Mouse (Mus musculus) cerebellum, adult 18-20 months (tissue): ENCODE measurements around the gene Blnk.
A peak's percentile ranks its signal among the peaks of the same experiment; 100 is the strongest.

ENCODE experiments used
- DNase-seq, 2 experiments: peaks; one replicate each; pipeline ENCODE4 v3.0.0; 2021

Gene Blnk

DNA sequence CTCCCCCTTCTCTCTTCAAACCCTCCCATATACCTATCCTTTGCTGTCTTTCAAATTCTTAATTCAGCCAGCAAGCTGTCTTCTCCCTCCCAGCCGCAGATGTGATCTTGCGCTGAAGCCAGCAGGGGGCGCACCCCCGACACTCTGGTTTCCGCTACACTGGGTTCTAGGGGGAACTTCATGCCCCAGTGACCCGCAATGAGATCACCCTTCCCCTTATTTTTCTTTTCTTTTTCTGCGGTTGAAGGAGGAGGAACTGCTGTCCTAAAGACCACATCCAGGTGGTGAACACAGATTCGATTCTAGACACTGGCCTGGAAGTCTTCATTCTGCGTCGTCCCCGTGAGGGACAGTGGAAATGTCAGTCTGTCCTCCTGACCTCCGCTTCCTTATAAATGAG, 31.3 kb downstream of the Blnk start:
- DNase-seq = peak; percentile 5 to 10

DNA sequence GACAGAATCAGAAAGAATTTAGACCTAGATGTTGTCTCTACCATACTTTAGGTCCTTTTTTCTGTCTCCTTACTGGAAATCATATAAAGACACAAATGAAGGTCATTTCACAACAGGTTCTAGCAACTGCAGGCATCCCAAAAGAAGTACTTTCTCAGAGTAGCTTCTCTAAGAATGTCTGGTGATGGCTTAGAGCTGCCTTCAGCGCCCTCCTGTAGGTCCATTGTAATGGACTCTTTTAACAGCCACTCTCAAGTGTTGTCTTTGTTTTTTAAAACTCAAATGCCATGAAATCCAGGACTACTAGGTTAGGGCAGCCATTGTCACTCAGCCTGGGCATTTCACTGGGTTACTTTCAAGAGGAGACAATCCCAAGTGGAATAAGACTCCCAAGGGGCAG, 35.4 kb downstream of the Blnk start:
- no peak for DNase-seq

DNA sequence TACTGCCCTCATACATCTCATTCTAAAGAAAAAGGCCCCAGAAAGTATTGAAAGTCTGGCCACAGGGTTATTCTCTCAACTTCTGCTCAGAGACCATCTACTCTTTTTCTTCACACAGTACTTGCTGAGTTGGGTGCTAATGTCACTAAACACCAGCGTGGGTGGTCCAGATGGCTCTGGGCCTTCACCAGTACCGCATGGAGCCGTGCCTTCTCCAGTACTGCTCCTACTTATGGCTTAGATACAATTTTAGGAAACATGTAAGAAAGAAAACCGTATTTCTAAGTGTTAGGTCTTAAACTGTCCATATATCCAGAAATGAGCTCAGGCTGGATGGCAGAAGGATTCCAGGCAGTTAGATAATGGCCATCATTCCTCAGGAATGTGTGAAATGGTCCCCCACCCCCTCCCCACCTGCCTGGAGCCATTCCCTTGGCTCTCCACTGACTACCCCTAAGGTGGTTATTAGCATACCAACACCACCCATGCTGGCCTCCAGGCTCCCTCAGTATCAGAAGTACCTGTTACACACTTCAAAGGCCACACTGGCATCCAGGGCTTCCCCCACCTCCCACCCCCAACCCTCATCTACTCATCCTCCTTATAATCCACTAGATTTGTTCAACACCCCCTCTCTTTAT, 47.3 kb downstream of the Blnk start:
- DNase-seq = no peak

DNA sequence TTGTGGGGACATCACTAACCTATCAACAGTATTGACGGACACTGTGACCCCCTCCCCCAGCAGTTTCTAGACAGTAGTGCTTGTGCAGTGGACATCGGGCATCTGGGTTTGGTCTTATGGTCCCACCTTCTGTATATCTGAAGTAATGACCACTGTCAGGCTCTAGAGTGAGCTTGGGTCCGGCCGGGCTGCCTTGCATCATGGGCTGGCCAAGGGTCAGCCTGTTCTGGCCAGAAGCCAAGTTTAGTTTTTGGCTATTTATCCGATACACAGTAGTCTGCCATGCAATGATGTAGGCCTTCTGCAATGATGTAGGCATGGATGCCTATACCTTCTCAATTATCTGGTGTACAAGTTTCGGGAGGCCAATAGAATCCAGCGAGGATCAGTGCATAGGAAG, 50.8 kb downstream of the Blnk start:
- DNase-seq = no peak

DNA sequence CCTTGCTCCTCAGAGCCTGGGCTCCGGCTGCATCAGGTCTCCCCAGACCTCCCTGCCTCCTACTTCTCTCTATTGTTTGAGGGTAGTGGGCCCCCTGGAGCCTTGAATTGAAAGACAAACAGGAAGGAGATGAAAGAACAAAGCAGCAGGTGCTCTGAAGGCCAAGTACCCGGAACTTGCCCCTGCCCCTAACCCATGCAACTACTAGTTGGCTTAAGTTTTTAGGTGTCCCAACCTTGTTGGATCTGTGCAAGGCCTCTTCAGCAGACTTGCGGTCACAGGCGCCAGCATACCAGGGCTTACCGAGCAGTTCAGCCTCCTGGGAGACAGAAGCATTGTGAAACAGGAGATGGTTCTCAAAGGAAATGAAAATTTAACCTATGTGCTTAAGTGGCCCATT, 58.3 kb downstream of the Blnk start:
- DNase-seq = no peak

DNA sequence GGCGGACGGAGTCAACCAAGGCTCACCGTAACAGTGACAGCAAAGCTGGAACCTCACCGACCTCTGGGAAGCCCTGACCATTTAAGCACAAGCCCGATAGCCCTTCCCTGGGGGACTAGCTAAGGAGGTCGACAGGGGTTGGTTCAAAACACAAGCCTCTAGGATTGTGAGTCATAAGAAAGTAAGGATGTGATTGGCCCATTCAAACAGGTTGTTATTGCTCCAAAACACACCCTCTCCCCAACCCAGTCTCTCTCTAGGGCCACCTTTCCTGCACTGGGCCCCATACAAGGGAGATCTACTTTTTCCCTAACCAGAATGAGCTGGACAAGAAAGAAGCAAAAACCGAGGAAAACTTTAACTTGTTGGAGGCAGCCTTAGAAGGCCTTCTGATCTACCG, 59.0 kb downstream of the Blnk start:
- DNase-seq = no peak

DNA sequence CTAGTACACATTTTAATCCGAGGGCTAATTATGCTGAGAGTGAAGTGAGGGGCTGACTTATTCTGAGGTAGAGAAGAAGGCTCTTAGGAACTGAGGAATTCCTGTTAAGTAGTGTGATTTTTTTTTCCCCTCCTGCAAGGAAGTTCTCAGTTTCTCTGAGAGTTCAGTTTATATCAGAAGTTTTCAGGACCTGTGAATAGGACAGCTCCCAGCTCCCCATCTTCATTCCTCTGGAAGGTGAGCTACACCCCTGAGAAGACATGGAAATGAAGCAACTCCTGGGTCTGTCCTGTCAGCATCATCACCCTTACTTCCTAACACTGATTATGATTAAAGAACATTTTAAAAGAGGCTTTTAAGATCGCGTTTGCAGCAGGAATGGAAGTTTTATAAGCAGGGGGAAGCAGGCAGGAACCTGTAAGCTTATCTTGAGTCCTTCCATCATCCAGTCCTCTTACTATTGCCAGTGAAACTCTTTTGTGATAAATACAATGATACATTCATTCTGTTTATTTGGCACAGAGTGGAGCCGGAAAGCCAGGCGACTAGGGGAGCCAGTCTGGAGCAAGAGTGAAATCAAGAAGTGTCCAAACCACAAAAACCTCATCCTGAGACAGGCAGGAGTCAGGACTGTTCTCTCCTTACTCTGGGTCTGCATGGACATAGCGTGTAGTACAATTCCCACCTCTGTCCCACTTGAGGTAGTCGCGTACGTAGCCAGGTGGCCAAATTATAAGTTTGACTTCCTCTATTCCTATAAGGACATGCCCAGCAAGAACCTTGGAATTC, 62.6 kb downstream of the Blnk start:
- no peak for DNase-seq

DNA sequence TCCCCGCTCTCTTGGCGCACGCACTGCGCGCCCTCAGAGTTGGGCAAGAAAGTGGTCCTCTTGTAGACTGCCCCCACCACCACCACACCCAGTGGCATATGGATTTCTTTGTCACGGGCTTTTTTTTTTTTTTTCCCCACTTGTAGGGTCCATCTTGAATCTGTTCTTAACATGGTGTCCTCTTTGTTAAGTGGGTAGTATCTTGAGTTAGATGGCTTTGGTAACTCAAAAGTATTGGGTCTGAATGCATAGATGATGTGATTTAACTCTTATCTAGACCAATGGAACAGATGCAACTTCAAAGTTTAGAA, 99.0 kb downstream of the Blnk start:
- DNase-seq = no peak

DNA sequence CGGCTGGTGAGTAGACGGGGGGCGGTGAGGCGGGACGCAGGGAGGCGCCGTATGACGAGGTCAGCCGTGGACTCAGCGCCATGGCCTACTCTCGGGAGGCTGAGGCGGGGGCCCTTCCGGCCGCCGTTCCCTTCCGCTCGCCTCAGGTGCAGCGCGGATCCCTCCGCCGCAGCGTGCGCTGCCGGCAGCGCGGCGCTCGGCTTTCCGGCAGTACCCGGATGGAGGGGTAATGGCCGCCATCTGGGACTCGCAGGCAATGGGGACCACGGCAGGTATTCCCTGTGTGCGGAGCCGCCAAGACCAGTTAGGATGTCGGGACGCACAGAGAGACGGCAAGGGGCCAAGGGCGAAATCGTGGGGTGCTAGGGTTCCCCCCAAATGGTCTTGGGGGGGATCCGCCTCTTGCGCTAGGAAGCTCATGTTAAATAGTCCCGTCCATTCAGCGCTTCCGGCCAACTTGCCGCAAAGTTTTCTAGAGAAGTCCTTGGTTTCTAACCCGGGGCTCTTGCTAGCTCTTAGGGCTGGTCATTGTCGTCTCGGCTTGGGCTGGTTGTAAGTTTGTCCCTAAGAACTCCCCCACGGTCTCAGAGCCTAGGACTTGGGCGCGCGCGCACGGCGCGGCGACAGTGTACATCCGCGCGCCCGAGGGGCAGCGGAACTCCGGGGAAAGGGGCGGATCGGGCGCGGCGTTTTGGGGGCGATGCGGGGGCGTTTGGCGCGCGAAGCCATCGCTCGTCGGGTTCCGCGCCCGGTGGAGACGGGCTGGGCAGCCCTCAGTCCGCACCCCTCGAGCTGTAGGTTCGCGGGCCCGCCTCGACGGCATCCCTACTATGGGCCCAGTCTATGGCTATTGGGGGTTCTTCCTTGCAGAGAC, 99.6 kb downstream of the Blnk start, which contains the start of gene Zfp518a:
Zfp518a (plus strand) TSS at position 187 of the 874 bp plus-strand sequence.
- DNase-seq = peak; percentile 78 to 90

DNA sequence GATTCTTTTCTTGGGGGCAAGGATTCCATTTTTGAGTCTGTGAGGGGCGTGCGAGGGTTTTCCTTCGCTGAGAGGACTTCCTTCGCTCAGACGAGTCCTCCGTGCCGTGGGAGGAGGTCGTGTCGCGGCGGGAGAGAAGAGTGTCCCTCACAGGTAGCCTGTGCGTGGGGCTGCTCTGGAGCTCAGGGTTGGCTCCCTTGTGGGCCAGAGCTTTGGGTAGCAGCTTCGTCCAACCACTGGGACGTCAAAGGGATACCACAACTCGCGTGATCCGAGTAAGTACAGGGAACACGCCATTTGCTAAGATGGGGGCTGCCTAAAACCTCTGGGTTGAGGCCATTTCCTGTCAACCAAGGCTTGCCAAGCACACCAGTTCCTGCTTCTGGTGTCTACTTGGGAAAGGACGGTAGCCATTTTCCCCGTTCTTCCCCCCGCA, 100.2 kb downstream of the Blnk start:
- DNase-seq = peak in 1 of 2 experiments; percentile 28

DNA sequence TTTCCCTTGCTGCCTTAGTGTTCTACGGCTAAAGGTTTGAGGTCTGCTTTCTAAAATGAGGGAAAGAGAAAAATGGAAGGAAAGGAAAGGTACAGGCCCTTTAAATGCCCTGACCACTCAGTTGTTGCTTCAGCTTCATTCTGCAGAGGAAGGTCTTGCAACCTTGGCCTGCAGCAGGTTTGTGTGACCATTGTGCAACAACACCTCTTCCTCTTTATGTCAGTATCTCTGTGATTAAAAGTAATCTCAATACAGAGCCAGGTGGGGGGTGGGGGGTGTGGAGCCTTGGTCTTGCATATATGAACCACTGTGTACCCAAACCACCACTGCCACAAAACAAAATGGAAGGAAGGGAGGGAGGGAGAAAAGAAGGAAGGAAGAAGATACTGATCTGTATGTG, 105.4 kb downstream of the Blnk start:
- DNase-seq = no peak

DNA sequence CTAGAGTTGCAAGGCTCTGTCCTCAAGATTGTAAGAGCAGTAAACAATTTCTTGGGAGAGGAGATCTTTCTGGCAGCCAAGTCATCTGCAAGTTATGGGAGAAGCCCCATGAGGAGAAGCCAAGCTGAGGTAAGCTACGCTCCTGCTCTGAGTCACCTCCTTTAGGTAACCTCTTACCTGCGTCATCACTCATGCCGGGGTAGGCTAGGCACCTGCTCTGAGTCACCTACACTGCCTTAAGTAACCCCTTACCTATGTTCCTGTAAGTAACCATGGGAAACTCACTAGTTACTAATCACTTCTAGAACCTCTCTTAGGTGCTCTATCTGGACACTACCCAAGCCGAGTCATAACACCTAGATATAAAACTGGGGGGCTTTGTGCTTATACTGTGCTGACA, 112.6 kb downstream of the Blnk start:
- no peak for DNase-seq
